Mouse (Mus musculus): ENCODE data around the gene Taar4.

Taar4 gene

DNA sequence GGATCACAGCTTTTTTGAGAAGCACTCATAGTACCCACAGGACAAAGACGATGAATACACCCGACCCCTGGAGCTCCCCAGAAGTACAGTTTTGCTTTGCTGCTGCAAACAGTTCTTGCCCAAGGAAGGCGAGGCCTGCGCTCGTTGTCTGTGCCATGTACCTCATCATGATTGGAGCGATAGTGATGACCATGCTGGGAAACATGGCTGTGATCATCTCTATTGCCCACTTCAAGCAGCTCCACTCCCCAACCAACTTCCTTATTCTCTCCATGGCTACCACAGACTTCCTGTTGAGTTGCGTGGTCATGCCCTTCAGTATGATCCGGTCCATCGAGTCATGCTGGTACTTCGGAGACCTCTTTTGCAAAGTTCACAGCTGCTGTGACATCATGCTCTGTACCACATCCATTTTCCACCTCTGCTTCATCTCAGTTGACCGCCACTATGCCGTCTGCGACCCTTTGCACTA lies at the start of gene Taar4:
Taar4 (plus strand) TSS at position 51 of the 472 bp plus-strand sequence.
- no peak for DNase-seq (ENCODE audit: extremely low spot score, low read depth, low spot score)

DNA sequence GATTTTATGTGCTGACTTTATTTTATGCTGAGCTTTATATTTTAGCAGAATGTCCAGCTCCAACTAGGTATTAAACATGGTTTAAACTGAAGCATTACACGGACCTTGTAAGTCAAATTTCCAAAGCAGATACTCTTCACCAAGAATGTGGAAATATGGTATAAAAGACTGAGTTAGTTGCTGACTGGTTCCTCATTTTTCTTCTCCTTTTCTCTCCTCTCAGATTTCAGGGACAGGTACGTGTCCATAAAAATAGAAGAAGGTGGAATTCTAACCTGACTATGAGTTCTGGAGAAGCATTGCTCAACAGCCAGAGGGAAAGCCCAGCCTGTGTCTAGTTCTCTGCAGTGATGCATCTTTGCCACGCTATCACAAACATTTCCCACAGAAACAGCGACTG lies 40.2 kb upstream of the Taar4 start, which contains the start of gene Taar1:
Taar1 (plus strand) TSS at position 301 of the 400 bp plus-strand sequence.
- no peak for DNase-seq (ENCODE audit: extremely low spot score, low read depth, low spot score)

DNA sequence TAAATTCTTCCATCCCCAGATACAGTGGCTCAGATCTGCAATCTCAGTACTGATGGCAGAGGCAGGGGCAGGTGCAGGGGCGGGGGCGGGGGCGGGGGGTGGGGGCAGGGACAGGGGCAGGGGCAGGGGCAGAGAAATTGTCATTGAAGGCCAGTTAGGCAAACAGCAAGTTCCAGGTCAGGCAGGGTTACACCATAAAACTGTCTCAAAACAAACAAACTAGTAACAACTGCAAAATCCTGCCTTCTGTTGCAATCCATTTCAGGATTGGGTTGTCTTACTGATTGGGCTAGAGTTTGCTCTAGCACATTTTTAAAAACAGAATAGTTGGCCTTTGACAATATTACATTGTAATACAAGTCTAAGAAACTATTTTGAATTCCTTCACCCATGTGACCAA lies 37.8 kb upstream of the Taar4 start:
- no peak for DNase-seq (ENCODE audit: extremely low spot score, low read depth, low spot score)

DNA sequence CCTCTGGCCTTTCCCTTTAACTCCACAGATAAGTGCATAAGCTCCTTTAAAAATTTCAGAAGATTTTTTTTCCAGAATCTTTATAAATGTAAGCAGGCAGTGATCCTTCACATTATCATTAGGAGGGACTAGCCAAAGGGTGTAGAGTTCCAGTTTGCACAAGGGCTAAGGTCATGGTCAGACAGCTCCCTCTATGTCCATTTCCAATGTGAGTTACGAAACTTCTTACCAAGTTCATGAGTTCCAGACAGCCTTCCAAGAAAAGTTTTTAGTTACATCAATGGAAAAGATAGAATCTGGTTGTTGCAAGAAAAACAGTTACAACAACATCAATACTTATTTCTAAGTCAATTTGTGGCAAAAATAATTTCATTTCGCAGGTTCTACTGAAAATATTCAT lies 36.4 kb upstream of the Taar4 start:
- no peak for DNase-seq (ENCODE audit: extremely low spot score, low read depth, low spot score)

DNA sequence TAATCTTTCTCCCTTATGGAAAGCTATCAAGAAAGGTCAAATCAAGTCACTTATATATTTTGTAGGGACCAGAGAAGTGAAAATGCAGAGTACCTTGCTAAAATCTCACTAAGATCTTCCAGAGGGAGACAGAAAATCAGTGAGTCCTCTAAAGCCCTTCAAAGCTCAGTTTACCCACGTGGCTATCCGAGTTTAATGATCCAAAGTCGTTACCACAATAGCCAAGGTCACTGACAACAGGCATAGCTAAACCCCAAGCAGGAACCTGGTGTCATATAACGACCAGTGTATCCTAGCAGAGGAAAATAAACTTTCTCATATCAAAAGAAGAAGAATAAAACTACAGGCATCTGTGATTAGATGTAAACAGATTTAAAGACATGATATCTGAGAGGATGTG lies 22.7 kb upstream of the Taar4 start:
- DNase-seq (ENCODE audit: extremely low spot score, low read depth, low spot score): no peak

DNA sequence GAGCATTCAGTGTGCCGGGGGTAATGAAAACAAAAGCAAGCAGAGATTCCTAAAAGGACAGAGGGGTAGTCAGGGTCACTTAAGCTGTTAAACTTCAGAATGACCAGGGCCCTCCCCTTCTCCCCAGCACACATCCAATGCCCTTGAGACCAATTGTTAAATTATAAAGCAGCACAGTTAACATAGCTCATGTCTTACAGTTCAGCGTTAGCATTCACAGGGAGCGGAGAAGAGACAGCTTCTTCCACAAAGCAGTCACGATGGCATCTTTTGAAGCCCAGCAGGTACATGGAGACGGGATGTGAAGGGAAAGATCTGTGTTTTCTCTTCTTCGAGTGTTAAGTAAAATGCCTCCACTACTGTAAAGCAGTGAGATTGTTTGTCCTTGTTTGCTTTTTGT lies 22.0 kb upstream of the Taar4 start, which contains the start of gene Taar2:
Taar2 (plus strand) TSS at position 261 of the 400 bp plus-strand sequence.
- DNase-seq (ENCODE audit: extremely low spot score, low read depth, low spot score): no peak

DNA sequence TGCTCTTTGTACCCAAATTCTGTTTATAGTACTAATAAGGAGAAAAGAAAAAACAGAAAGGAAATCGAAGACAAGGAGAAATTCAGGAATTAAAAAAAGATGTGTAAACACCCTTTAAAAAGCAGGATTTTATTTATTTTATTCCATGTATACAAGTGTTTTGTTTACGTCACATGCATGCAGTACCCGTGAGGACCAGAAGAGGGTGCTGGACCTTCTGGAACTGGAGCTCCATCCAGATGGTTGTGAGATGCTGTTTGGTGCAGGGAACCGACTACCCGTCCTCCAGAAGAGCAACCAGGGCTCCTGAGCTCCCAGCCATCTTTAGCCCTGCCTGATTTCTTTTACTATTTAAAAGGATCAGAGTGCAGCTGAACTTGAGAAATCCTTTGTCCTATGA lies 17.8 kb upstream of the Taar4 start:
- DNase-seq (ENCODE audit: extremely low spot score, low read depth, low spot score): no peak

DNA sequence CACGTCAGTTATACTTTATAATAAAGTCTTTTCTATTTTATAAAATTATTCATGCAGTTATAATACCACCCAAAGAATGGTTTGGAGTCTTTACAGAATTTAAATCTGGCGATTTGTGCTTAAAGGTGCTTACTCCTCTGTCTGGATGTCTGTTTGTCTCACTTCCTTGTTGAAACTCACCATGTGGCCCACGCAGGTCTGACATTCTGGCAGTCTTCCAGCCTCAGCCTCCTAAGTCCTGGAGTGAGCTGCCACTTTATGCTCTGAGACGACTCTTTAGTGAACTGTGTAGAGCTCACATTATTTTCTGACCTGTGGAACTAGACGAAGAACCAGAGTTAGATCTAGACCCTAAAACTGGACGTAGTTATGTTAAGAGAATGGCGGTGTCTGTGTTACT lies 12.3 kb upstream of the Taar4 start:
- no peak for DNase-seq (ENCODE audit: extremely low spot score, low read depth, low spot score)

DNA sequence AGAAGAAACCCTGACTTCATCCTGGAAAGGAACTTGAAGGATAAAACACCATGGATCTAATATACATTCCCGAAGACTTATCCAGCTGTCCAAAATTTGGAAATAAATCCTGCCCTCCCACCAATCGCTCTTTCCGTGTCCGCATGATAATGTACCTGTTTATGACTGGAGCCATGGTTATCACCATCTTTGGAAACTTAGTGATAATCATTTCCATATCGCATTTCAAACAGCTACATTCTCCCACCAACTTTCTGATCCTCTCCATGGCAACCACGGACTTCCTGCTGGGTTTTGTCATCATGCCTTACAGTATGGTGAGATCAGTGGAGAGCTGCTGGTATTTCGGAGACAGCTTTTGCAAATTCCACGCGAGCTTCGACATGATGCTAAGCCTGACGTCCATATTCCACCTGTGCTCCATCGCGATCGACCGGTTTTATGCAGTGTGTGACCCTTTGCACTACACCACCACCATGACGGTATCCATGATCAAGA lies 10.7 kb upstream of the Taar4 start, which contains the start of gene Taar3:
Taar3 (plus strand) TSS at position 51 of the 498 bp plus-strand sequence.
- no peak for DNase-seq (ENCODE audit: extremely low spot score, low read depth, low spot score)

DNA sequence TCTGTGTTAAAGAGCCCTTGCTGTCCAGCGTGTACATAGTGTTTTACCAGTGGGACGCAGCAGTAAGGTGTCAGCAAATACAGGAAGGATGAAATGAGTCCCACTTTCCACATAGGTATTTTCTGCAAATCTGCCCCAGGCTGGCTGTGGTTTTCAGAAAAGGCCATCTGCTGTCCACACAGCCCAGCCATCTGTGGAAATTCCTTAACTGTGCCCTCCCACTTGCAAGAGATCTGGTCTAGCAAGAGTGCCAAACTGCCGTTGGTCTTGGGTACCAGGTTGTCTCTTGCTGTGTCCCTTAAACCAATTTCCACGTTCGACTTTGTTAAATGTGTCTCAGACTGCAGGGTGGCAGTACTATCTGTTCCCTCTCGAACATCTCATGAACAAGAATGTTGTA lies 8.6 kb upstream of the Taar4 start:
- DNase-seq (ENCODE audit: extremely low spot score, low read depth, low spot score): no peak

DNA sequence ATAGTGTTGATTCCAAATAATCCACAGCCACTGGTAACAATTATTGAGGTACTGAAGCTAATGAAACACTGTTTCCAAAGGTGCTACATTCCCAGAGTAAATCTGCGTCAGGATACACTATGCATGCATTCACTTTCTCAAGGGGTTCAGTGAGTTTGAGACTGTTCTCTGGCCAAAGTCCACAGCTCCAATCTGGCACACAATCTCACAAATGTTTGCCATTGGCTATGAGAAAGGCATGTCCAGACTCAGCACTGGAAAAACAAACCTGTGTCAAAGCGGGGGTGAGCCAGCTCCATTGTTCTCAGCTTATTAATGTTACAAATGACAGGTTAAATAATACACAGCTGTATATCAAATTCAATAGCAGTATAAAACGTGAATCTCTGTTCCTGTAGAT lies 1.2 kb upstream of the Taar4 start:
- no peak for DNase-seq (ENCODE audit: extremely low spot score, low read depth, low spot score)

DNA sequence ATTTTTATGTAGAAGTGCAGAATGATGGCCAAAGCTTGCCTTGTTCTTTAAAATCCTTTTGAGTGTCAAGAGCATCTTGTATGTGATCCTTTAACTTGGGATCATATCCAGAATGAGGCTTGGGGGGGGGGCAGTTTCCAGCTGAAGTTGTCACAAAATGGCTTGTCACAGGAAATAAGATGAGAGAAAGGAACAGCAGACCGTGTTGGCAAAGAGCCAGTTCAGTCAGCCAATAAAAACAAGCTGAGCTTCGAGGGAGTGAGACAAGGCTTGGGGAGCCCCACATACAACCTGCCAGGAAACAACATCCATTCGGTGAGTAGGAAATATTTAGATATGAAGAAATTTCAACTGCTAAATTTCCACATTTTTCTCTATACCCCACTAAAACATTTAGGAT lies 3.1 kb downstream of the Taar4 start:
- DNase-seq (ENCODE audit: extremely low spot score, low read depth, low spot score): no peak

DNA sequence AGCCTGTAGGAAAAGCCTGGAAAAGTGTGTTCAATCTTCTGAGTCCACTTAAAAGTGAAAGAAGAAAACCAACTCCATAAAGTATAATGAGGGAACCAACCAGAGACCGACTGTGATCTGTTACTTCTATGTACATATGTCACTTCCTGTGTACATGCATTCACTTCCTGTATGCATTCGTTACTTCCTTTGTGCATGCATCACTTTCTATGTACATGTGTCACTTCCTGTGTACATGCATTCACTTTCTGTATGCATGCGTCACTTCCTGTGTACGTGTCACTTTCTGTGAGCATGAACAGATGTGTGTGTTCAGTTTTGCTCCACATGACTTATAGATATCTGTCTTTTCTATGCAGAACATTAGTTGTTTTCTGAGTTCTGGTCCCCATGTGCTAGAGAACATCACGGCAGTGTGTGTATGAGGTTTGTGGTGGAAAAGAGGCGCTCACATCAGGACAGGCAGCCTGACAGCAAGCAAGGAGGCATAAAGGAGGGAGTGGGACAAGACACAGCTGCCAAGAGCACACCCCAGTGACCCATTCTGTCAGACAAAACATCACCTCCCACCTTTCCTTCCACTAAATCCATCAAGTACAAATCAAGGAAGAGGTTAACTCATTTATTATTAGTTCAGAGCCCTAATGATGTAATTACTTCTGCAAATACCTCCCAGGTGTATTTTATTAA lies 4.8 kb downstream of the Taar4 start:
- no peak for DNase-seq (ENCODE audit: extremely low spot score, low read depth, low spot score)

DNA sequence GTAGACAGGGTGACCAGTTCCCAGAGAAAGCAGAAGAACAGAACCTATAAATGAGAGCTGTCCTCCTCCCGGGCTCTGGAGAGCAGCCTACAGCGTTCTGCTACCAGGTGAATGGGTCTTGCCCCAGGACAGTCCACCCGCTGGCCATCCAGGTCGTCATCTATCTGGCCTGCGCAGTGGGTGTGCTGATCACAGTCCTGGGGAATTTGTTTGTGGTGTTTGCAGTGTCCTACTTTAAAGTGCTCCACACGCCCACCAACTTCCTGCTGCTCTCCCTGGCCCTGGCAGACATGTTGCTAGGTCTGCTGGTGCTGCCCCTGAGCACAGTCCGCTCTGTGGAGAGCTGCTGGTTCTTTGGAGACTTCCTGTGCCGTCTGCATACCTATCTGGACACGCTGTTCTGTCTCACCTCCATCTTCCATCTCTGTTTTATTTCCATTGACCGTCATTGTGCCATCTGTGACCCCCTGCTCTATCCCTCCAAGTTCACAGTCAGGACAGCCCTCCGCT lies 10.4 kb downstream of the Taar4 start, which contains the start of gene Taar5:
Taar5 (plus strand) TSS at position 51 of the 510 bp plus-strand sequence.
- DNase-seq (ENCODE audit: extremely low spot score, low read depth, low spot score): no peak

DNA sequence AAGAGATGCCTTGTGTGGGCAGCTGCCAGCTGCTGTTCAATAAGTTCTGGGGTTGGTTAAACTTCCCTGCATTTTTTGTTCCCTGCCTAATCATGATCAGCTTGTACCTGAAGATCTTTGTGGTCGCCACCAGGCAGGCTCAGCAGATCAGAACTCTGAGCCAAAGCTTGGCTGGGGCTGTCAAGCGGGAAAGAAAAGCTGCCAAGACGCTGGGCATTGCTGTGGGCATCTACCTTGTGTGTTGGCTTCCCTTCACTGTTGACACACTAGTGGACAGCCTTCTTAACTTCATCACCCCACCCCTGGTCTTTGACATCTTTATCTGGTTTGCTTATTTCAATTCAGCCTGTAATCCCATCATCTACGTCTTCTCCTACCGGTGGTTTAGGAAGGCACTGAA lies 11.0 kb downstream of the Taar4 start:
- DNase-seq (ENCODE audit: extremely low spot score, low read depth, low spot score): no peak

DNA sequence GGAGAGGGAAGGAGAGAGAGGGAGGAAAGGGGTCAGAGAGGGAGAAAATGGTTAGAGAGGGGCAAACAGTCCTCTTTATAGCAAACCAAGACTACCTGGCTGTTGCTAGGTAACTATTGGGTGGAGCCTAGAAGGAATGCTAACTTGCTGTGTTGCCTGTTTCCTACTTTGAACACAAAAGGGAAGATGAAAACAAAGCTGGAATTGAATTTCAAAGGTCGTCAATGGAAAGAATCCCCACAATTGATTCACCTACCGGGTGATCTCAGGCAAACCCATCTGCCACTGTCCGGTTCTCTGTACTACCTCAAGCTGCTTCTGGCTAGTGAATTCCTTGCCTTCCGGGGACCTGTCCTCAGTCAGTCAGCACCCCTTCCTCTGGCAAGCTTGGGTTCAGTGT lies 17.7 kb downstream of the Taar4 start:
- no peak for DNase-seq (ENCODE audit: extremely low spot score, low read depth, low spot score)

DNA sequence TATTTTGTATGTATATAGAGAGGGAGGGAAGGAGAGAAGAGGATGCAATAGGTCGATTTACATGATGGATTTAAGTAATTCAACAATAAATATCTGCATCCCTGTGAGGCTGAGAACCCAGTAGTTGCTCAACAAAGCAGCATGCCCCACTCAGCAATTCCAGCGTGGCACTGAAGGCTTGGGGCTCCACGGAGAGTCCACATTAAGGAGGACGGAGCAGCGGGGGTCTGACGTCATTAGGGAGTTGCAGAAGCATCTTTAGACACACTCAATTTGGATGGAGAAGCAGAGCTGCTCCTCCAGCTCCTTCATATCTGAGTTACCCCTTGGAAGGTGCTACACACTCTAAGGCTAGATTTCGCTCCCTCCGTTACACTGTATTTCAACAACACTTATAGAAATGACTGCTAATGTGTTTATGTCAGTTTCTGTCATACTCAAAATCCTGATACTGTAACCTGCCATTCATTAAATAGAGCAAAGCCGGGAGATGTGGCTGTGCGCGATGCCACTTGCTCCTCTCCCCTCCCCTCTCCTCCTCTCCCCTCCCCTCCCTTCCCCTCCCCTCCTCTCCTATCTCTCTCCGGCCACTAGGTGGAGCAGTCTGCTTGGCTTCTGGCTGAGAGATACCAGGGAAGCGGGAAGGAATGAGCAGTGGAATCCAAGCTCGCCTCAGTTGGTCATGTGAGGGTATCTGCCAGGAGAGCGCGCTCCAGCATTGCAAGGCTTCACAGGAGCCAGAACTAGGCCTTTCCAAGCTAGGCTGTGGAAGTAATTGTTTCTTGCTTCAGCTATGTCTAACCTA lies 18.8 kb downstream of the Taar4 start:
- peak; percentile 46 for DNase-seq (ENCODE audit: extremely low spot score, low read depth, low spot score)

DNA sequence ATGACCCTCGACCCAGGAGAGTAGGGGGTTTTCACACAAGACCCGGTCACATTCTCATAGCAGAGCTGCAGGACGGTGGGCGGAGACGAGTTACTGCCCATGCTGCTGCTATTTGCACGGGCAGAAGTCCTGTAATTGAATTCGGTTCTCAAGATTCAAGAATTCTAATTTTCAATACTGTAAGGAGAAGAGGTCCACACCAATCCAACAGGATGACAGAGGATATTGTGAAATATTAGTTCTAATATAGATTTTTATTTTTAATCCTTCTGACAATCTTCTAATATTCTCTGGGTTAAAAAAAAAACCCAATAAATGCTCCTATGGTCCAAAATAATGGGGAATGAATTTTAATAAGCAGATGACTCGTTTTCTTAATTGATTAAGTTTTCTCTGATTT lies 25.3 kb downstream of the Taar4 start, which contains the start of gene Taar6:
Taar6 (minus strand) TSS at position 101 of the 400 bp plus-strand sequence.
- no peak for DNase-seq (ENCODE audit: extremely low spot score, low read depth, low spot score)

DNA sequence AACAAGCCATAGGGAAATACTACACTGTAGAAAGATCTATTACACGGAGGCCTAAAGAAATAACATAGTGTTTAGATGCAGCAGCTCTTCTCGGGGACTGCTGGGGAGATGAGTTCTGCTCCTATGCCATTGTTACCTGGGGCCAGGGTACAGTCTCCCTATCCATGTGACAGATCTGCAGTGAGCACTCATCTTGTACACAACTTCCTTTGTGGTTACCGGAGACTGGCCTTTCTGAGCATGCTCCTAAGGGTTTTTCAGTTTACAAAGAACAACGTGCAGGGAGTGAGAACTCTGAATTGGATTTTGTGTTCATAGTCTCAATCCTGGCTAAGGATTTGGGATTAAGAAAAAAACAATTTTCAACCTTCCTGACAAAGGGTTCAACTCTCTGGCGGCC lies 26.1 kb downstream of the Taar4 start:
- DNase-seq (ENCODE audit: extremely low spot score, low read depth, low spot score): no peak

DNA sequence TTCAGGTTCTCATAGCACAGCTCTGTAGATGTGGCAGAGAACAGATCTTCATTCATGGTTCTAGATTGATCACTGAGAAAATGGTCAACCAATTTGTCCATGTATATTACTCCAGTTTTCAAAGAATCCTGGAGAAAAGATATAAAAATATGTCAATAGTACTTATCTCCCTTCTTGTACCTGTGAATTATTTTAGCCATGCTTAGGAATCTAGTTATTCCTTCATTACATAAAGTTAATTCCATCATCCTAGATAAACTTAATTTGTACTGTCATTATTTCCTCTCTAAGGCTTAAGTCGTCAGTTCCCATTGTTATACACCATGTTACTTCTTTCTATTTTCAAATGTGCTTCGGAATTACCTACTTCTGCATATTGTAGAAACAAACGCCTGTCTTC lies 33.1 kb downstream of the Taar4 start, which contains the start of gene Taar7a:
Taar7a (minus strand) TSS at position 101 of the 400 bp plus-strand sequence.
- DNase-seq (ENCODE audit: extremely low spot score, low read depth, low spot score): no peak

DNA sequence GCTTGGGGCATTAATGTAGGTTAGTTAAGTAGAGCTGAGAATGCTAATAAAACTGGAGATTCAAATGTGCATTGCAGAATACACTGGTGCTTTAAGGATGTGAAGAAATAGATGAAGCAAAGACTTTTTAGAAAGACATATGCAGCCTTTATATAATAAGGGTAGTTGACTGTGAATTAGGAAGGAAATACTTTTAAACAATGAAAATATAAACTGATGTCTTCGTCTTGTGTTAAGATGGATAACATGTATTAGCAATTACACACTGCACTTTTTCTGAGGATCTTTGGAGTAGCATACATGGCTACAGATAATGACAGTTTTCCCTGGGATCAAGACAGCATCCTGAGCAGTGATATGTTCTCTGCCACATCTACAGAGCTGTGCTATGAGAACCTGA lies 39.3 kb downstream of the Taar4 start, which contains the start of gene Taar7b:
Taar7b (plus strand) TSS at position 301 of the 400 bp plus-strand sequence.
- no peak for DNase-seq (ENCODE audit: extremely low spot score, low read depth, low spot score)
